Mouse (Mus musculus) layer of hippocampus, postnatal 10 days (tissue): Measurements from ENCODE around the gene Ncbp3. TPM values are rescaled to one million over a fixed set of nuclear protein-coding genes. Genes with fewer than 3 reads are reported as not detected.

Experiments used
- DNase-seq, 2 experiments: peaks; one replicate each; pipeline ENCODE4 v3.0.0; 2021; ENCODE audit warnings: low spot score in 2 of 2
- long read RNA-seq: library from polyadenylated mRNA; stranded (forward); transcript quantifications from one replicate; pipeline ENCODE4 v2.0.0, GENCODE M21; 2023
- total RNA-seq, 2 experiments: library from RNA; stranded (reverse); gene quantifications; 2 replicates each; pipeline ENCODE4 v1.2.3; 2021

Ncbp3 gene
- 1 to 10 TPM; 9.5 to 10.0 TPM for total RNA-seq
- long read RNA-seq, full-length matches to known transcripts, result 12 of 12 reads
- long read RNA-seq, partial matches to known transcripts, result 0 of 12 reads
- long read RNA-seq, other reads (novel, unspliced or antisense), result 0 of 12 reads

DNA sequence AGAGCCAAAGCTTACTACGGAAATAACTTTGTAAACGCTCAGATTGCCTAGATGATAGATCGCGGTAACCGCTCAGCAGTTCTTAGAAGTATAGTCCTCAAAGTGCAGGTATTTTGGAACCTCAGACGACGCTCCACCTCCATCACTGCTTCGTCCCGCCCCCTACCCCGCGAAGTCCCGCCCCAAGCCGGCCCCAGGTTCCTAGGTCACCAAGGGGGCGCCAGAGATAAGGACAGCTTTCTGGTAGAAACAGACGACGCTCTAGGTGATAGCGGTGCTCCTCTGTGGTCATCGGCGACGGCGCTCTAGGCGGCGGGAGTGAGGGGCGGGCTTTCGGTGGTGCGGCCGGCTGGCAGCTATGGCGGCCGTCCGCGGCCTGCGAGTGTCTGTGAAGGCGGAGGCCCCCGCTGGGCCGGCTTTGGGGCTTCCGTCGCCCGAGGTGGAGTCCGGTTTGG lies at the start of gene Ncbp3:
TSS of gene Ncbp3 (plus strand) at position 242 of the 455 bp plus-strand sequence.
- peak; percentile 95 to 97 for DNase-seq

DNA sequence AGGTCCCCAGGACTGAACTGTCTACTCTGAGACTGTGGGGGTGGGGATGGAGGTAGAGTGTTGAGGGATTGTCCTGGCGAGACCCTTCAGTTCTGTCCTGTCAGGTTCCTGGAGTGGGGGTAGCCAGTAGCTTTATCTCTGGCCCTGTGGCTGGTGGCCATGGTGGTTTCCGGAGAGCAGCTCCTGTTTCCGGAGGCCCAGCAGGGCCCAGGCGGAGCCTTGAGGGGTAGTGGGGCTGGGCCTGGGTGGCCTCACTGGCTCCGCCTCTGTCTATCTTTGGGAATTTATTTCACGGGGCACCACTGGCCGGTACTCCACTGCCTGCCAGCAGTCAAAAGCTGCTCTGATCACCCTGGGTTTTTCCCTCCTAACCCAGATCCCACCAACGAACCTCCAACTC lies 48.8 kb upstream of the Ncbp3 start, which contains the start of gene P2rx1:
TSS of gene P2rx1 (plus strand) at position 333 of the 400 bp plus-strand sequence.
- peak in 1 of 2 experiments; percentile 13 for DNase-seq

DNA sequence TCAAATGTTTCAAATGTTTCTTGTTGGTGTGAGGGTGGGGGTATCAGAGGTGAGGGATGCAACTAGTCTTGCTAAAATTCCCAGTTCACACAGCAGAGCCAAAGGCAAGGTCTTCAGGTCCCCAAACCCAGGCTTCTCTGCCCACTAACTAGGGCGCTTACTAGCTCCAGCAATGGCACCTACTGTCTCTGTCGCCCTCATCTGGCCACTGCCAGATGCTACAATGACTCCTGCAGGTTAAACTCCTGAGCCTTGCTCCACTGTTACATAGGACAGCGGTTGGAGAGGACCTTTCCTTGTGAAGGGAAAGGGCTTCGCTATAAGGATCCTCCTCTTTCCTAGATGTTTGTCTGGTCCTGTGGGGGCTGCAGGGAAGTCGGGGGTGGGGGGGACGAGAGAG lies 46.6 kb upstream of the Ncbp3 start:
- DNase-seq, result peak; percentile 72 to 80

- DNase-seq, result peak; percentile 57 to 66
Observed at GRCm38 (mm10) chr11:73006377-73006776, 41.2 kb upstream of the Ncbp3 start.

- no peak for DNase-seq
Observed at GRCm38 (mm10) chr11:73007113-73007512, 40.5 kb upstream of the Ncbp3 start.

DNA sequence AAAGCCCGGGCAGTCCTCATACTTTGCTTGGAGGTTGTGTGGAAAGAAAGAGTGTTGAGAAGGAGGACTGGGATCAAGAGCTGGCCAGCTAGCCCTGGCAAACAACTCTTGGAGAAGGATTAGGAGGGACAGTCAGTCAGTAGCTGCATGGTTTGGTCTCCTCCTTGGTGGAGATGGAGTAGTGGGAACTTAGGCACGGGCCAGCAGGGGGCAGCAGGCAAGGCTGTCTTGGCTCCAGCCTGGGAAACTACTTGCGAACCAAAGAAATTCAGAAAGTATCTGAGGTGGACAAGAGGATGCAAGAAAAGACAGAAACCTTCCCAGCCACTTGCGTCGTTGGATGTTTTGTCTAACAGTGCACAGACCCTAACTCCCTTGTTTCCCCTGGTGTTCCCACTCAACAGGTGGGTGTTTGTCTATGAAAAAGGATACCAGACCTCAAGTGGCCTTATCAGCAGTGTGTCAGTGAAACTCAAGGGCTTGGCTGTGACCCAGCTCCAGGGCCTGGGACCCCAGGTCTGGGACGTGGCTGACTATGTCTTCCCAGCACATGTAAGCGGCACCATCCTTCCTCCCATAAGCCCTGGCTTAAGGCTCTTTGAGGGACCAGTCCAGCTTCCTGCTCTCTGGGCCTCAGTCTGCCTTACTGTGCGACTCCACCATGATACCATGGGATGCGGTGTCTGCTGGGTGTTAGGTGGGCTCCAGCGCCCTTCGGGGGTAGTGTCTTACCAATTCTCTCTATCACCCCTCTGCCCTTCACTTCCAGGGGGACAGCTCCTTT lies 39.7 kb upstream of the Ncbp3 start:
- DNase-seq, result peak; percentile 65 to 69

DNA sequence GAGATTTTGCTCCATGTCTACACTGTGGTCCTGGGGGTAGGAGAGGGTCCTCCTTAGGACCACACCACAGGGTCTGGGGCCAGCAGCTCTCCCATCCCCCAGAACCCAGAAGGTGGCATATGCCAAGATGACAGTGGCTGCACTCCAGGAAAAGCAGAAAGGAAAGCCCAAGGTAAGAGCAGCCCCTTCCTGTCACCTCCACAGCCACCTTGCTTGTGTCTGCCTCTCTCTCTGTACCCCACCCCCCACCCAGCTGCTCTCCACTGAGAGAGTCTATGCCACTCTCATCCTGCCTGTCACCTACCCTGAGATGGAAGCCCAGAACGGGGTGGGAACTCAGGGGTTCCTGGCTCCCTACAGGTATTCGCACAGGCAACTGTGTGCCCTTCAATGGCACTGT lies 38.8 kb upstream of the Ncbp3 start:
- no peak for DNase-seq

DNA sequence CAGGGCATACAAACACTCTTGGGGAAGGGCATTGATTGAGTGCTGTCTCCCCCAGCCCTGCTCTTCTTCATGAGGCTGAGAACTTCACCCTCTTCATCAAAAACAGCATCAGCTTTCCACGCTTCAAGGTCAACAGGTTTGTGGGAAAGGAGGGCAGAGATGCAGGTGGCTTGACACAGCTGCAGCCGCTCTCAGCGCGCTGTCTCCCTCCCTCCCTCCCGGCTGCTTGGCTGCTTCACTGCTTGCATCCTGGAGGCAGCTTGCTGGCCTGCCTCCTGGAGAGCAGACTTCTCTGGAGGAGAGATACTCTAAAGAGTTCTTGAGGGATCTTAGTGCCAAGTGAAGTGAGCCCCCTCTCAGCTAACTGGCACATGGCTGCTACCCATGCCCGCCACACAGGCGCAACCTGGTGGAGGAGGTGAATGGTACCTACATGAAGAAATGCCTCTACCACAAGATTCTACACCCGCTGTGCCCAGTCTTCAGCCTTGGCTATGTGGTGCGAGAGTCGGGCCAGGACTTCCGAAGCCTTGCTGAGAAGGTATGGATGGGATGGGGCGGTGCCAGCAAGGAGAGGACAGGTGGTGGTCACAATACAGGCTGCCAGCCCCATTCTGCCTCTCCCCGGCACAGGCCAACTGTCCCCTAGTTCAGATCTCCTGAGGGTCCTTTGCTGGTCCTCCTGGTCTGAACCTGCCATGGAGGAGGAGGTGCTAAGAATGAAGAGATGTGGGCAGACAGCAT lies 37.9 kb upstream of the Ncbp3 start:
- no peak for DNase-seq

DNA sequence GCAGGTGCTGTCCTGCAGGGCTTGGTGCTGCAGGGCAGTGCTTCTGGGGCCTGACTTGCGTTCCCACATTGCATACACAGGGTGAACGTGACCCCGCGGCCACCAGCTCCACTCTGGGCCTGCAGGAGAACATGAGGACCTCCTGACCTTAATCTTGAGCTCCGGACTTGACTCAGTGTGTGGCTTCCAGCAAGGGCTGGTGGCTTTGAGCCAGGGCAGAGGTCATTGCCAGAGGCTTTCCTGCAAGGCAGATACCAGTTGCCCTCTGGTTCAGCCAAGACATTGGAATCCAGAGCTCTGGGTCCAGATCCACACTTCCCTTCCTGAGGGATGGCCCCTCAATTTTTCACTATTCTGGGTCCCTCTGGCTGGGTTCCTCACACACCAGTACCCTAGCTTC lies 33.6 kb upstream of the Ncbp3 start:
- no peak for DNase-seq

DNA sequence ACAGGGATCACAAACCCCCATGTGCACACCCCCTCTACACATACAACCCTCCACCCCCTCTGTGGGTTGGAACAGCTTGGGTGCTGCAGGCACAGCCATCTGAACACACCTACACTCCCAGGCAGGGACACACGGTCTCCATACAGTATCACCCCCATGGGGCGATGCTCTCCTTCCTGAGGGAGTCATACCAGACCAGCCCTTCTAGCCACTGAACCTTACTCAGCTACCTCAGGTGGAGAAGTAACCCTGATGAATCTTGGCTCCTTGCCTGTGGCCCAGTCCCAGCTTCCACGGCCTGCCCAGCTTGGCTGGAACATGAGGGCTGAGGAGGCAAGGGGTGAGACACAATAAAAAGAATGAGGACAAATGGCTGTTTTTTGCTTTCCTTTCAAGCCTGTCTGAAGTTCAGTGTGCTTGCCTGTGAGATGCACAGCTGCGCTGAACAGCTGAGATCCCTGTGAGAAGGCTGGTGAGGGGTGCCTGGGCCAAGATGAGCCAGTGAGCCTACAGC lies 32.7 kb upstream of the Ncbp3 start:
- DNase-seq, result peak; percentile 58 to 60

DNA sequence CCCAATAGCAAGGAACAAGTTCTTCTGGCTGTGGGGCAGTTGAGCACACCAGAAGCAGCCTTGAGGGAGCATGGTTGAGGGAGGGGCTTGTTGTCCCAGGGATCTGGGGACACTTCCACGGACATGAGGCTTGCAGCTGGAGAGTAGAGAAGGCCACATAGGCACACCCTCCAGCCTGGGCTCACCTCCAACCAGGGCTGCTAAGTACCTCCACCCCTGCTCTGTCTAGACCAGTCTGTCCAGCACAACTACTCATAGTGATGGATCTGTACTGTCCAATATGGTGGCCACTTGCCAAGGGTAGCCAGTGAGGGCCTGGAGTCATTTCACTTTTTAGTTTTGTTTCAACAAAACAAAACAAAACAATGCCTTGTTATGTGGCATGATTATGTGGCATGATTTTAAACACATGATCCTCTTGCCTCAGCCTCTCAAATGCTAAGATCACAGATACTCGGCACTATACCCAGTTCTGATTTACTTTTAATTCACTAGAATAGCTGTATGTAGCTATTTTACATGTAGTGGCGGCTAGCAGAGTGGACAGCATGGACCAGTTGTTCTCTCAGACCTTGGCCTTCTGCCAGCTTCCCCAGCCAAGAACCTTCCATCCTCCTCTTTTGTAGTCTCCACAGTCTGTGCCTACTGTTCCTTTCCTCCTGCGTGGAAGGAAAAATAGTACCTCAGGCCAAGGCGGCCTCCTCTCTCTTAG lies 32.0 kb upstream of the Ncbp3 start:
- DNase-seq, result peak; percentile 46 to 61

DNA sequence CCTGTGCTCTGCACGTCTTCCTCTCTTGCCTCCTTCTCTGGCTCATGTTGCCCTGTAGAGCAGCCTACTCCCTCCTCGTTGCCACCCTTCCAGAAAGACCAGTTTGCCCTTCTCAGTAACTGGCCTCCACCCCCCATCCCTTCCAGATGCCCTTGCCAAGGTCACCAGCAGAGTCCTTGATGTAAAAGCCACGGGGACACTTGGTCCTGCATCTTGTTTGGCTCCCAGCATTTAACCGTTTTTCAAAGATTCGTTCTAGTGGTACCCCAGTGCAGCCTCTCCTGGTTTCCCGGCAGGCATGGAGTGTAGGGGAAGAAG lies 31.5 kb upstream of the Ncbp3 start:
- no peak for DNase-seq

DNA sequence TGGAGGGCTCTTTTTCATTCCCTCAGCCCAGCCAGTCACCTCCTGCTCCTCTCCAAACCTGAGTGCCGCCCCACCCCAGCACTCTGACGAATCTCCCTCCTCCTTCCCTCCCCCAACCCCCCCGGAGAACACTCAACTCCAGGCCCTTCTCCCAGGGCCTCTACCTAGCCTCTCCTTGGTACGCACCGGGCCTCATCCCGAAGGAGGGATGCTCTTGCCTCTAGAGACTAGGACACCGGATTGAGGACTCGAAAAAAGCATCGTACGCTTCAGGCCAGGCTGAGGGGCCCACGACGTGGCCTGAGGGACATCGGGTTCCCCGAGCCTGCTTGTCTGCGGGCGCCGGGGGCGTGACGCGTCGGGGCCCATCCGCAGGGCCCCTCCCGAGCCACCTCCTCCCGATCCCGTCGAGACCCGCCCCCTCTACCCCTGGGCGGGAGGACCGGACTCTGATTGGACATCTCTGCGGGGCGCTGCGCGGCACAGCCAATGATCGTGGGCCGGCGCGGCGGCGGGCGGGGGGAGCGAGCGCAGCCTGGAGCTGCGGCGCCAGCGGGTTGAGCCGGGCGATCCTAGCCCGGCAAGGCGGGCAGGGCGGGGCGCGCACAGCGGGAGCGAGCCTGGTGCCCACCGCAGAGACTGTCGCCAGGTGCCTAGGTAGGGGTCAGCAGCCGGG lies 29.0 kb upstream of the Ncbp3 start, which contains the start of gene Camkk1:
TSS of gene Camkk1 (plus strand) at position 538 of the 676 bp plus-strand sequence.
- DNase-seq, result peak; percentile 93 to 96

DNA sequence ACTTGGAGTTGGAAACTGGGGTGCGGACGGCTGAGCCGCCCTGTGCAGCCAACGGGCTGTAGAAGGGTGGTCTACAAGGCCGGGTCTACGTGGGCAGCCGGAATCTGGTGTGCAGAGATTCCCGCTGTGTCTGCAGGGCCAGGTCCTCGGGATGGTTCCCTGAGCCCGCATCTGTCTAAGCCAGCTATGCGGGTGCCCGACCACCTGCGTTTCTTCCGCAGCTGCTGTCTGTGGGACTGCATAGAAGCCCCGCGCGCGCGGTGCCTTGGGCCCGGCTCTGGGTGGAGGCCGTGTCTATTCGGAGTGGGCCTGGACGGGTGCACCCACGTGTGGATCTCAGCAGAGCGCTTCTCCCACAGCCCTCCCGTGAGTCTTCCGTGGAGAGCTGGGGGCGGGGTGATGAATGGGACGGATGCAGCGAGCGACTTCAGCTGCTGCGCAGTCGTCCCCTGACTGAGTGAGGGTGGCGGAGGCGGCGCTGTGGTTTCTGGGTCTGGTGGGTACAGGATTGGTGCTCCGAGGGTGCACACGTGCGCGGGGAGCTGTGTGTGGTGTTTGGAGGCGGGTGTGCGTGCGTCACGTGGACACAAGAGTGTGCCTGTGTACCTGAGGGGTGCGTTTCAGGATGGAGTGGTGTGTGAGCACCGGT lies 28.3 kb upstream of the Ncbp3 start:
- DNase-seq, result peak; percentile 67 to 76

DNA sequence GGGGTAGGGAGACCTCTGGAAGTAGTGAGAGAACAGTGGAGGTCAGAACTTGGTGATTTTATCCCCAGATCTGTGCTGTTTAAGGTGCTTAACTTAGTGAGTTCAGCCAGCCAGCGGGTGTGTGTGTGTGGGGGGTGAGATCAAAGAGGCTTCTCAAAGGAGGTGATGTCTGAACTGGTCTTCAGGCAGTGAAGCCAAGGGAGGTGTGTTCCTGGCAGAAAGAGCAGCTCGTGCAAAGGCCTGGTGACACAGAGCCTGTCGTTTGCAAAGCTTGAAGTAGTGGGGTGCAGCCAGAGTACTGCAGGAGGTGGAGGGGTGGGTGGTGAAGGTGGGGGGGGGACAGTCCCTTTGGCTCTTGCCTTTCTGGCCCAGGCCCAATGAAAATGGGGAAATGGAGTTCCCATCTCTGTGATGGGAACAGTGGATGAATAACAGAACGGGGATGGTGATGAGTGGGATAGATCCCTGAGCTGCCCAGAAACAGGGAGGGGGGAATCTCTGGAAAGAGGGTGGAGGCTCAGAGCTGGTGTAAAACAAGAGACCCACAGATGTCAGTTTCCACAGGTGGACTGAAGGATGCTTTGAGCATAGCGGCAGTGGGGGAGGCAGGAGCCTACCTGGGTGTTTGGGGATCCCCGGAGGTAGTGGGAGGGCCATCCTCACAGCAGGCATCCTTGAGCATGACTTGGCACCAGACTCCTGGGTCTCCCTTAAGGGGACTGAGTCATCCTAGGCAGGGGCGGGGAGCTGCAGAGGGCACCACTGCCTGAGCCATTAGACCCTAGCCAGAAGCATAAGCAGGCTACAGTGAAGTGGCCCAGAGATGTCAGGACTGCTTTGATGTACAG lies 26.4 kb upstream of the Ncbp3 start:
- DNase-seq, result no peak

GRCm38 (mm10) chr11:73023099-73023498 lies 24.5 kb upstream of the Ncbp3 start:
- peak; percentile 41 to 58 for DNase-seq

- no peak for DNase-seq
Observed at GRCm38 (mm10) chr11:73023827-73024226, 23.8 kb upstream of the Ncbp3 start.

DNA sequence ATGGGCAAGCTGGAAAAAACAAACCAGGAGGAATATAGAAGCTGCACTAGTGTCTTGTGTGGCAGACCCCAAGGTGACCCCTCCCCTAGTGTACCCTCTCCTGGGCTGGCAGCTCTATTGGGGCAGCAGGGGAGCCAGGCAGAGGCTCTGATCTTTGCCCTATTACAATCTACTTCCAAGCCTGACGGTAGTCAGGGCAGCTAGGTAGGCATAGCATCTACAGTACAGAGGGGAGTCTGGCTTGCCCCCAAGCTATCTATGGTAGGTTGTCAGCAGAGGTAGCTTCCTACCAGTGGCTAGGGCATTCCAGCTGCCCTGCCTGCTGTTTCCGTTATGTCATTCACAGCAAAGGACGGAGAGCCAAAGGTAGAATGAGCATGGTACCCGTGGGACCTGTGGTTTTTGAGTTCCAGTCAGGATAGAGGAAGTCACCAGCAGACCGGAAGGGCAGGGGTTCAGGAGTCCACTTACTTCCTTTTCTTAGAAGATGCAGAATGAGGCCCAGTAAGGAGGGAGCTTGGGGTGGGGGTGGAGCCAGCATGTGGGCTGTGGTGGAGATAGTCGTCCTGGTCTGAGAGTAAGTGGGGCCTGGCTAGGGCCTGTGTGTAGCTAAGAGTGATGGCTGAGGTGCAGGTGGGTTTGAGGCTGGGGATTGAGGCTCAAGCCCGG lies 23.2 kb upstream of the Ncbp3 start:
- no peak for DNase-seq

DNA sequence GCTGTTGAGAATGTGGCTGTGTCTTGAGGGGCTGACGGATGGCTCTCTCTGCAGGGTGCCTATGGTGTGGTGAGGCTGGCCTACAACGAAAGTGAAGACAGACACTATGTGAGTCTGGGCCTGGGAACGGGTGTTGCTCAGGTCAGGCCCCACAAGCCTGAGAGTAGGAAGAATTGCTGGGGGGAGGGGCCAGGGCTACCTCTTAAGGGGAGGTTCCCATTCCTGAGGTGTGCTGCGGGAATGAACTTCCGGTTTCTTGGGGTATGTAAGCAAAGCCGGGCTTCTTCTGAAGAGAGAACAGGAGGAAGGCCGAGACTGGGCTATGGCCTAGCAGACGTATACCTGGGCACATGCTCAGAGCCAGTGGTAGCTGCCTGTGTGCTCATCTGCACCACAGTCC lies 20.6 kb upstream of the Ncbp3 start:
- no peak for DNase-seq
